Mouse (Mus musculus) left cerebral cortex, postnatal 36 days (tissue): Measurements from ENCODE around the gene Gm17324. TPM values are rescaled to one million over a fixed set of nuclear protein-coding genes. Genes with fewer than 3 reads are reported as not detected.

Experiments
- microRNA-seq: library from miRNA; unstranded; fragments of <30 nt; microRNA quantifications from one replicate; pipeline ENCODE4 v1.2.0, GENCODE M21; 2022
- total RNA-seq, 2 experiments: library from RNA; stranded (reverse); gene quantifications; 2 replicates each; pipeline ENCODE4 v1.2.3; 2021

Gm17324 gene
- total RNA-seq, 2 experiments from 2014 or later = 1.5 TPM; not detected in 1

Small RNA genes lying within 50 kb of the gene (microRNA-seq; reads per million reads assigned to microRNA genes)
- not detected for gene Gm26377

Other genes starting within 250 kb of the Gm17324 start
- gene Gsta1, start 218.1 kb downstream of the Gm17324 start, total RNA-seq = not detected
- not detected for gene Gm3776, start 191.7 kb downstream of the Gm17324 start, total RNA-seq
- not detected for gene Gm10639, start 158.9 kb downstream of the Gm17324 start, total RNA-seq
- not detected for gene Omt2a, start 134.0 kb downstream of the Gm17324 start, total RNA-seq
- not detected for gene Omt2b, start 121.2 kb downstream of the Gm17324 start, total RNA-seq
- not detected for gene Gsta2, start 93.0 kb downstream of the Gm17324 start, total RNA-seq
- not detected for gene Dppa5a, start 80.6 kb downstream of the Gm17324 start, total RNA-seq
- not detected for gene Ooep, start 70.1 kb downstream of the Gm17324 start, total RNA-seq
- gene Ddx43, start 53.0 kb downstream of the Gm17324 start, total RNA-seq = not detected
- gene Cgas, start 5.5 kb downstream of the Gm17324 start, total RNA-seq = under 1 TPM; 0.39 to 0.86 TPM
- gene Mto1, start 578 bp downstream of the Gm17324 start, total RNA-seq = 10 to 100 TPM; 23.9 to 25.2 TPM
- 1,000 to 10,000 TPM; 2,126 to 2,321 TPM for gene Eef1a1, start 40.4 kb upstream of the Gm17324 start, total RNA-seq
- gene Slc17a5, start 139.3 kb upstream of the Gm17324 start, total RNA-seq = 10 to 100 TPM; 19.3 to 19.7 TPM
- under 1 TPM; 0.49 to 0.79 TPM for gene Cd109, start 166.8 kb upstream of the Gm17324 start, total RNA-seq